Mouse (Mus musculus) thymus, postnatal 10 days (tissue): ENCODE results near the gene Sytl2.

Experiments used
- DNase-seq, 2 experiments: peaks; one replicate each; pipeline ENCODE4 v3.0.0; 2021; ENCODE audit warnings: low spot score in 2 of 2

The Sytl2 gene

DNA sequence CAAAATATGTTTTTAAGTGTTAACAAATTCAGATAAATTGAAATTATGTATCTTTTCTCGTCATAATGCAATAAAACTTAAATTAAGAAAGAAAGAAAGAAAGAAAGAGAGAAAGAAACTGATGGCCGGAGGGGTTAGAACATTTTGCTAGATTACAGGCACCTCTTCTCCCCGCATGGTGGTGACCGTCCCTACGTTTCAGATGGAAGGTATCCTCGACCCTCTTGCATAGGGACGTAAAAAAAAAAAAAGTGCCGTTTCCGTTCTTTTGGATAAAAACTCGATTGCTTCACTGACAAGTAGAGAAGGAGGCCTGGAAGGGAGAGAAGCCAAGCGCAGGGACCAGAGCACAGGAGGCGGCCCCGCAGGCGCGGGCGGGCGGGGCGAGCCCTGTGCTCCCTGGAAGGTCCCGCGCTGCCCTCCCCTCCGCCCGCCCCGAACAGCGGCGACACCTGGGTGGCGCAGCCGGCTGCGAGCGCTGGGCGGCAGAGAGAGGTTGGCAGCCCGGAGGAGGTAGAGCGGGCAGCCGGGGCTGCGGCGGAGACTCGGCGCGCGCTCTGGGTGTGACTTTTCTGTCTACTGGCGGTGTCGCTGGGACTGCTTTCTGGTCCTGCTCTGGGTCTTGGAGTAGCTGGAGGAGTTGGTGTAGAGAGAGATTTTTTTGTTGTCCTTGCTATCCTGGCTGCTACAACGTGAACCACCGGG is at the start of gene Sytl2:
TSS of gene Sytl2 (plus strand) at position 311 of the 705 bp plus-strand sequence.
- DNase-seq, result peak; percentile 66 to 74

- DNase-seq, result no peak
Observed at GRCm38 (mm10) chr7:90252946-90253345, 49.1 kb upstream of the Sytl2 start.

GRCm38 (mm10) chr7:90258701-90259100 is 43.4 kb upstream of the Sytl2 start:
- DNase-seq, result no peak

GRCm38 (mm10) chr7:90259899-90260298 is 42.2 kb upstream of the Sytl2 start:
- DNase-seq, result no peak

DNA sequence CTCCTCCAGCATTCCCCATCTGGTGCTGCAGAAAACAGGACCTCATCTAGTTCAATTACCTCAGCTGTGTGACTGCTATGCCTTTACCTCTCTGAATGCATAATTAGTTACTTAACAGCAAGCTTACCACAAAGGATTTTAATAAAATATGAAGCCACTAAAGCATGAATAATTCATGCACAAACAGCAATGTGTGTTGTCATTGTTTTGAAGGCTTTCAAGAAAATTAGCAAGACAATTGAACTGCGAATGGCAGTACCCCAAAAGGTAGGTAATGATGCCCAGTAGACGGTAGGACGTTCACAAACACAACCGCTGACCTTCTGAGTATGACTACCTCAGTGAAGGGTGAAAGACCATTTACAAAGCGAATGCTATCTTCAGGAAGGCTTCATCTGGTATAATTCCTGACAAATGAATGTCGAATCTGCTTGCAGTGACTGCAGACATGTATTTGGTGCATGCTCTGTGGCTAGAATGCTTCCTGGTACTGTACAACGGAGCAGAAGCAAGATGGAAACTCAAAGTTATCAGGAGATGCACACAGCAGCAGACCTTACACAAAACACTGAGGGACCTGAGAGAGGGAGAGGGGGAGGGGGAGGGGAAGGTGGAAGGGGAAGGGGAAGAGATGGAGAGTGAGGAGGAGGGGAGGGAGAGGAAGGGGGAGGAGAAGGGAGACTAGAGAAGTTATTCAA is 40.0 kb upstream of the Sytl2 start:
- no peak for DNase-seq

DNA sequence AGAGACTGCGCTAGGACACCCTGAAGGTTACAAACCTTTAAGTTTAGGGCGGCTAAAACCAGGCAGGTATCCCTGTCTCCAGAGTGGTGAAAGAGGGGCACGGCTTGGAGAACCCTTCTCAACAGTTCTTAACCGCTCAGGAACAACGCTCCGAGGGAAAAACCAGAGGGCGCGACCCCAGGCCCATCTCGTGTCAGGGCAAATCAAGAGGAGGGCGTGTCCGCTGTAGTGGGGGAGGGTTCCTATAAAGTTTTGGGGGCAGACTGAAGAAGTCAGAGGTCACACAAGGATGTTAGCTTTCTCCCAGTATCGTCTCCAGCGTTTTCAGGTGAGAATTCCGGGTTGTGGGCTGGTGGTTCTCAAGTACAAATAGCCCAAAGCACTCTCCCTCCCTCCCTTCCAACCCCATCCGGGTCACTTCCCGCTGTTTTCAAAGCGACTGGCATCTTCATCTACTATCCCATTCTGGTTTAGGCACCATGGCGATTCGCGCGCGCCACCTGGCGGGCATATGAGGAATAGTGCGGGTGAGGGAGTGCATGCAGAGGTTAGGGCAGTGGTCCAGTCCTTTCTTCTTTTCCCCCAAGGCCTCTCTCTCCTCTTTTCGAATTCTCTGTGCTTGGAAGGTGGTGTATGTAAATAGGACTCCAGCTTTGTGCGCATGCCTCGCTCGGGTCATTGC is 36.6 kb upstream of the Sytl2 start, which contains the start of gene Ccdc83:
TSS of gene Ccdc83 (minus strand) at position 489 of the 682 bp plus-strand sequence.
- peak; percentile 20 to 58 for DNase-seq

DNA sequence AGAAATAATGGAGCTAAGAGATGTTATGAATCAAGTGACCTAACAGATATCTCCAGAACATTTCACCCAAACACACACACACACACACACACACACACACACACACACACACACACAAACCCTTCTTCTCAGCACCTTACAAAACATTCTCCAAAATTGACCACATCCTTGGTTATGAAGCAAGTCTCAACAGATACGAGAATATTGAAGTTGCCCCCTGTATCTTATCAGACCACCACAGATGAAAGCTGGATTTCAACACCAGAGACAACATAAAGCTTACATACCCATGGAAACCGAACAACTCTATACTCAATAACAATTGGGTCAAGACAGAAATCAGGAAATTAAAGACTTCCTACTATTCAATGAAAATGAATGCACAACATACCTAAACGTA is 31.9 kb upstream of the Sytl2 start:
- no peak for DNase-seq

- DNase-seq, result no peak
Observed at GRCm38 (mm10) chr7:90274561-90275100, 27.4 kb upstream of the Sytl2 start.

- no peak for DNase-seq
Observed at GRCm38 (mm10) chr7:90277246-90277645, 24.8 kb upstream of the Sytl2 start.

DNA sequence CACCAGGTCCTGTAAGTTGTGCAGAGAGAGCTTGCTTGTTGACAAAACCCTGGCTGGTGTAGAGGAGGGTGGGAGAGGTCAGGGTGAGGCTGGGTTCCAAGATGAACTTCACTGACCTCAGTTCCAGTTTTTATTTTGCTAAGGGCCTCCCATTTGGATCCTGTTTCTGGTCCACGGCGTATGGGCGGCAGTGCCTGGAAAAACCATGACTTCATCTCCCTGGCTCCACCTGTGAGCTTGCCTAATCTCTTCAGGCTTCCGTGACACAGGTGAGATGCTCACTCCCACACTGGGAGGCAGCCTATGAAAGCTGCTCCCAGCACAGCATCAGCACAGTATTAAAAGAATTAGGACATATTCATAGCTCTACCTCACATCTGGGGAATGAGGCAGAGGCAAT is 24.3 kb upstream of the Sytl2 start:
- DNase-seq, result no peak

DNA sequence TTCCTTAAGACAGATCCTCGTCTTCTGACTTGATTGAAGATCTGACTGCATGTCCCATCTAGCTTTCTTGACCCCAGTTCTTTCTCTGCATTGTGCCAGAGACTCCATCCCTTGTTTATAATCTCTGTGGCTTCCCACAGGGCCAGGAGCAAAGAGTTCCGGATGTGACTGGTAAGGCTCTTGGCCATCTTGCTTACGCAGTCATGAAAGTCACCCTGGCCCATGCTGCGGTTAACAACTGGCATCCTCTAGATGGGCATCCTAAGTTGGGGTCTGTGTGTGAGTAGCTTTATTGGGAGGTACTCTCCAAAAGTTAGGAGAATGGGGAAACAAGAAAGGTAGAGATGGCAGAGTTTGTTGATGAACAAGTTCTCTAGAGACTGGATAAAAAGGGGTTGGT is 22.9 kb upstream of the Sytl2 start:
- no peak for DNase-seq

DNA sequence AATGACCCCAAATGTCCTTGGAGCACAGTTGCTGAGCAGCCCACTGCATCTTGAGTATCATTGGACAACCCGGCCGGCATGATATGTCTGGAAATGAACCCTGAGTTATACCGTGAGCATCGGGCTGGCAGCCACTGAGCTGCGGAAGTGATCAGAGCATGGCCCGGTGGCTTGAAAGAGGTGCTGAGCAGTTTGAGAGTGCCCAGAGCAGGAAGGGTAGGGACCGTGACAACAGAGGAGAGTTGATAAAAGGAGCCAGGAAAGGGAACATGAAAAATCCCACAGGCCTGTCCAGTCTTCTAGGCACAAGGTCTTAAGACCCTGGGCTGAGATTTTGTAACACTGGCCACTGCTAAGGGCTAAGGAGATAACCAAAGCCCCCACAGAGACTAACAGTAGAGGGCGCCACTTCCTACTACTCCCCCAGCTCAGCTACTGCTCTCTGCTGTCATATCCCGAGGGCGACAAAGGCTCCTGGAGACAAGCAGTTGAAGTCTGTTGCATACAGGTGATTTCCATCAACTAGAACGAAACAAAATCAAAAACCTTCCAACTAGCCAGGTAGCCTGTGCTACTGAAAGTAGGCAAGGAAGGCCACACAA is 21.7 kb upstream of the Sytl2 start:
- peak; percentile 22 to 67 for DNase-seq

- DNase-seq, result peak in 1 of 2 experiments; percentile 15
Observed at GRCm38 (mm10) chr7:90280878-90281277, 21.2 kb upstream of the Sytl2 start.

- no peak for DNase-seq
Observed at GRCm38 (mm10) chr7:90281759-90282546, 20.1 kb upstream of the Sytl2 start.

GRCm38 (mm10) chr7:90282786-90283185 is 19.3 kb upstream of the Sytl2 start:
- no peak for DNase-seq

DNA sequence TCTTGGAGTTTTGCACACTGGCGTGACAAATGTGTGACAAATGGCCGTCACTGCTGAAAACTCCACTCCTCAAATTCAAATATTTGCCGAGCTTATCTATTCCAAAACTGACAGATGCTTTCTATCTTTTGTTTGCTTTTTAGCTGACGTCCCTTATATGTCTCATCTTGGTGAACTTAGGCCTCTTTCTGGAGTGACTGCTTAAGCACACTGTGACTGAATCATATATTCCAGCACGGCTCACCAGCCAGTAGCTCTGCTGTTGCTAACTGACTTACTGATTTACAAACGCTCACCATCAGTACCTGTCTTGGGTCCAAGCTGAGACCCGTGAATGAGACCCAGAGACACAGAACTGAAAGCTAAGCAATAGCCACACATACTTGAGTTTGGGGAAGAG is 17.3 kb upstream of the Sytl2 start:
- DNase-seq, result no peak

- DNase-seq, result no peak
Observed at GRCm38 (mm10) chr7:90291885-90292284, 10.2 kb upstream of the Sytl2 start.

GRCm38 (mm10) chr7:90302647-90303552 is 848 bp downstream of the Sytl2 start:
- DNase-seq, result peak; percentile 33 to 45

- no peak for DNase-seq
Observed at GRCm38 (mm10) chr7:90306079-90306478, 4.0 kb downstream of the Sytl2 start.

DNA sequence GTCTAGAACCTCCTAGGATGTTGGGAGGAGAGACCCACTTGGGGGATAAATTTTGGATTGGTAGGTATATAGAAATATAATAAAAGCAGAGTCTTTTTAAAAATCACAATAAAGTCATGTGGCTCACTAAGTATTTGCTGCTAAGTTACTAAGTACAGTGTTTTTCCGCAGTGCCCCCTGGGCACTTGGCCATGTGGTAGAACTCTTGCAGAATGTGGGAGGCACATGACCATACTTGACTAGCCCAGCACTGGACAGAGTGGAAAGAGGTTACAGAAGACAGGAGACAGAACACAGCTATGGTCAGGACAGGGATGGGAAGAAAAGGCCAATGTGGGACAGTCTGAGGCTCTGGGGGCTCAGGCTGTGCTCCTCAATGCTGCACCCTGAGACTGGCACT is 4.9 kb downstream of the Sytl2 start:
- DNase-seq, result no peak
